Mouse (Mus musculus) MEL (cell line): ENCODE measurements around the gene 1110051M20Rik. TPM values are rescaled to one million over a fixed set of nuclear protein-coding genes. Genes with fewer than 3 reads are reported as not detected.
A peak's percentile ranks its signal among the peaks of the same experiment; 100 is the strongest.

ENCODE experiments used
- DNase-seq: peaks from one replicate; pipeline ENCODE4 v3.0.0; 2011; ENCODE audit warnings: low read depth, low spot score
- H3K27ac ChIP-seq: 2 replicates; pipeline ENCODE4 v1.5.1; 2012; ENCODE audit warnings: low read depth, mild to moderate bottlenecking, control low read depth, low read length, moderate library complexity; ENCODE audit not compliant: control insufficient read depth
- H3K27me3 ChIP-seq, 2 experiments: fragments of 150-350 bp in 1 of 2; sonication (generic) in 1 of 2; 2 replicates each; pipeline ENCODE4 v1.6.1; 2012; ENCODE audit warnings: low read length in 2 of 2, mild to moderate bottlenecking in 2 of 2, improper control_type of control experiment in 1 of 2, moderate library complexity in 1 of 2; ENCODE audit not compliant: insufficient read depth in 2 of 2, control insufficient read depth in 1 of 2
- H3K36me3 ChIP-seq, 2 experiments: 2 replicates each; pipeline ENCODE4 v1.6.1; 2012 to 2014; ENCODE audit warnings: low read length in 2 of 2, improper control_type of control experiment in 1 of 2, inconsistent platforms in 1 of 2, mild to moderate bottlenecking in 1 of 2; ENCODE audit not compliant: insufficient read depth in 2 of 2, control insufficient read depth in 1 of 2
- H3K4me1 ChIP-seq, 2 experiments: fragments of 150-350 bp in 1 of 2; sonication (generic) in 1 of 2; 2 replicates each; pipeline ENCODE4 v1.6.1; 2012; ENCODE audit warnings: low read length in 2 of 2, improper control_type of control experiment in 1 of 2, mild to moderate bottlenecking in 1 of 2; ENCODE audit not compliant: insufficient read depth in 2 of 2, control insufficient read depth in 1 of 2
- H3K4me3 ChIP-seq, 2 experiments: fragments of 150-350 bp in 1 of 2; sonication (generic) in 1 of 2; 2 replicates each; pipeline ENCODE4 v1.5.1; 2012; ENCODE audit warnings: low read depth in 2 of 2, low read length in 2 of 2, mild to moderate bottlenecking in 2 of 2, moderate library complexity in 2 of 2, control low read depth in 1 of 2, improper control_type of control experiment in 1 of 2; ENCODE audit not compliant: control insufficient read depth in 1 of 2, insufficient read depth in 1 of 2
- H3K79me2 ChIP-seq: 2 replicates; pipeline ENCODE4 v1.6.1; 2012; ENCODE audit warnings: mild to moderate bottlenecking, low read length, moderate library complexity; ENCODE audit not compliant: control insufficient read depth, poor library complexity, insufficient read depth
- H3K9ac ChIP-seq: 2 replicates; pipeline ENCODE4 v1.6.1; 2012; ENCODE audit warnings: low read depth, mild to moderate bottlenecking, control low read depth, low read length, moderate library complexity; ENCODE audit not compliant: control insufficient read depth, poor library complexity, severe bottlenecking
- H3K9me3 ChIP-seq: fragments of 150-350 bp; sonication (generic); replicated peaks from 2 replicates; pipeline ENCODE4 v1.6.1; 2012; ENCODE audit warnings: mild to moderate bottlenecking, low read length, improper control_type of control experiment, moderate library complexity; ENCODE audit not compliant: insufficient read depth
- BHLHE40 ChIP-seq: IDR thresholded peaks from 2 replicates; pipeline ENCODE4 v1.6.1; 2012; ENCODE audit warnings: low read depth, mild to moderate bottlenecking, inconsistent platforms, low read length, improper control_type of control experiment, borderline replicate concordance
- CHD1 ChIP-seq: IDR thresholded peaks from 2 replicates; pipeline ENCODE4 v1.6.1; 2012; ENCODE audit warnings: low read depth, mild to moderate bottlenecking, inconsistent platforms, low read length, improper control_type of control experiment
- CHD2 ChIP-seq: IDR thresholded peaks from 2 replicates; pipeline ENCODE4 v1.6.1; 2011; ENCODE audit warnings: low read length, improper control_type of control experiment
- CTCF ChIP-seq, 3 experiments: IDR thresholded peaks in 2 of 3; conservative IDR thresholded peaks in 1 of 3; 2 replicates each; pipeline ENCODE4 v1.5.1; 2011 to 2012; ENCODE audit warnings: low read length in 3 of 3, low read depth in 2 of 3, mild to moderate bottlenecking in 2 of 3, improper control_type of control experiment in 1 of 3, inconsistent platforms in 1 of 3, mixed read lengths in 1 of 3, moderate library complexity in 1 of 3; ENCODE audit not compliant: control insufficient read depth in 1 of 3, insufficient read depth in 1 of 3, poor library complexity in 1 of 3, severe bottlenecking in 1 of 3
- ETS1 ChIP-seq: IDR thresholded peaks from 2 replicates; pipeline ENCODE4 v1.6.1; 2012; ENCODE audit warnings: low read depth, mild to moderate bottlenecking, inconsistent platforms, low read length, improper control_type of control experiment, moderate library complexity
- GABPA ChIP-seq: IDR thresholded peaks from 2 replicates; pipeline ENCODE4 v1.6.1; 2012; ENCODE audit warnings: low read depth, mild to moderate bottlenecking, inconsistent platforms, low read length, improper control_type of control experiment, moderate library complexity
- JUND ChIP-seq: IDR thresholded peaks from 2 replicates; pipeline ENCODE4 v1.6.1; 2011; ENCODE audit warnings: low read depth, mild to moderate bottlenecking, improper control_type of control experiment, low read length
- KAT2A ChIP-seq: conservative IDR thresholded peaks from 2 replicates; pipeline ENCODE4 v1.6.1; 2012; ENCODE audit warnings: low read depth, low read length, improper control_type of control experiment, inconsistent platforms
- MAFK ChIP-seq: IDR thresholded peaks from 2 replicates; pipeline ENCODE4 v1.6.1; 2011; ENCODE audit warnings: low read depth, mild to moderate bottlenecking, low read length, improper control_type of control experiment, borderline replicate concordance
- MAX ChIP-seq: IDR thresholded peaks from 2 replicates; pipeline ENCODE4 v1.6.1; 2011; ENCODE audit warnings: low read length, improper control_type of control experiment
- MYC ChIP-seq: IDR thresholded peaks from 2 replicates; pipeline ENCODE4 v1.6.1; 2011; ENCODE audit warnings: low read depth, mild to moderate bottlenecking, low read length, improper control_type of control experiment, moderate library complexity
- POLR2A ChIP-seq, 2 experiments: IDR thresholded peaks; 2 replicates each; pipeline ENCODE4 v1.6.1; 2011 to 2012; ENCODE audit warnings: low read length in 2 of 2, mild to moderate bottlenecking in 2 of 2, control low read depth in 1 of 2, improper control_type of control experiment in 1 of 2, low read depth in 1 of 2, moderate library complexity in 1 of 2; ENCODE audit not compliant: control insufficient read depth in 1 of 2, insufficient read depth in 1 of 2, poor library complexity in 1 of 2
- POLR2AphosphoS2 ChIP-seq: IDR thresholded peaks from 2 replicates; pipeline ENCODE4 v1.6.1; 2011; ENCODE audit warnings: low read length, improper control_type of control experiment
- POLR2AphosphoS5 ChIP-seq: IDR thresholded peaks from 2 replicates; pipeline ENCODE4 v1.6.1; 2012; ENCODE audit warnings: low read depth, borderline replicate concordance, mild to moderate bottlenecking, inconsistent platforms, low read length, moderate library complexity, mixed read lengths
- RAD21 ChIP-seq: IDR thresholded peaks from 2 replicates; pipeline ENCODE4 v1.6.1; 2011; ENCODE audit warnings: mild to moderate bottlenecking, low read depth, low read length, improper control_type of control experiment
- RCOR1 ChIP-seq: IDR thresholded peaks from 2 replicates; pipeline ENCODE4 v1.6.1; 2012; ENCODE audit warnings: low read depth, mild to moderate bottlenecking, inconsistent platforms, low read length, improper control_type of control experiment
- SIN3A ChIP-seq: IDR thresholded peaks from 2 replicates; pipeline ENCODE4 v1.6.1; 2012; ENCODE audit warnings: low read length, improper control_type of control experiment, inconsistent platforms
- TAL1 ChIP-seq: IDR thresholded peaks from 2 replicates; pipeline ENCODE4 v1.6.1; 2012; ENCODE audit warnings: mild to moderate bottlenecking, inconsistent platforms, low read length, moderate library complexity, mixed read lengths
- USF1 ChIP-seq: IDR thresholded peaks from 2 replicates; pipeline ENCODE4 v1.6.1; 2014; ENCODE audit warnings: low read depth, mild to moderate bottlenecking, inconsistent platforms, low read length, improper control_type of control experiment, moderate library complexity
- ZMIZ1 ChIP-seq: IDR thresholded peaks from 2 replicates; pipeline ENCODE4 v1.6.1; 2012; ENCODE audit warnings: low read depth, mild to moderate bottlenecking, inconsistent platforms, low read length, improper control_type of control experiment, moderate library complexity
- ZNF384 ChIP-seq: IDR thresholded peaks from 2 replicates; pipeline ENCODE4 v1.6.1; 2012; ENCODE audit warnings: low read depth, mild to moderate bottlenecking, inconsistent platforms, low read length, improper control_type of control experiment
- polyA plus RNA-seq, 2 experiments: library from polyadenylated mRNA; stranded (reverse) in 1 of 2; unstranded in 1 of 2; fragments of >175 nt in 1 of 2; fragments of >200 nt in 1 of 2; gene quantifications; 2 replicates each; pipeline versions ENCODE4 v1.2.1 to v1.2.4; 2012; ENCODE audit warnings: low replicate concordance in 2 of 2, low read depth in 1 of 2; ENCODE audit not compliant: insufficient read length in 2 of 2, insufficient read depth in 1 of 2, missing spikeins in 1 of 2
- total RNA-seq: library from RNA; depleted of rRNA; stranded (reverse); fragments of 300-350 nt; gene quantifications from 2 replicates; pipeline ENCODE4 v1.2.3, GENCODE M21; 2012

The 1110051M20Rik gene
- total and polyA plus RNA-seq, 3 experiments: 23.0 to 23.3 TPM; not detected in 1

GRCm38 (mm10) chr2:91345644-91346043 lies 98.9 kb downstream of the 1110051M20Rik start (continued):
- no peak for TF ChIP-seq GABPA

- TF ChIP-seq ETS1 (no peak), TAL1 (no peak), USF1 (no peak), CHD2 (no peak), POLR2A (IDR thresholded peaks at IDR 0.05; ENCODE audit: control insufficient read depth in 1 of 2, insufficient read depth in 1 of 2, low read depth in 1 of 2, low read length in 2 of 2, poor library complexity in 1 of 2) (no peak), RAD21 (no peak), ZNF384 (no peak), POLR2AphosphoS5 (no peak), SIN3A (no peak), MAFK (no peak), JUND (no peak), MYC (no peak), MAX (no peak), BHLHE40 (no peak), POLR2AphosphoS2 (no peak), CHD1 (no peak), CTCF (IDR thresholded peaks at IDR 0.05 in 2 of 3, conservative IDR thresholded peaks at IDR 0.05 in 1 of 3; ENCODE audit: control insufficient read depth in 1 of 3, insufficient read depth in 1 of 3, low read depth in 2 of 3, low read length in 3 of 3, poor library complexity in 1 of 3, severe bottlenecking in 1 of 3) (no peak), ZMIZ1 (no peak), KAT2A (no peak)
- TF ChIP-seq, all 39 proteins: peak for 0
- Histone ChIP-seq H3K9me3 (no peaks in the 10 kb centered on the region), H3K9ac (no peak overlapping the region), H3K4me3 (no peak overlapping the region), H3K4me1 (peaks cover 3 to 9% of the 10 kb centered on the region in 2 experiments; a peak in 3 of 4 replicates), H3K79me2 (no peaks in the 10 kb centered on the region), H3K36me3 (peaks cover 0 to 9% of the 10 kb centered on the region in 2 experiments; a peak in 2 of 4 replicates), H3K27me3 (no peaks in the 10 kb centered on the region), H3K27ac (no peak overlapping the region)
- DNase-seq: no peak
Observed at GRCm38 (mm10) chr2:91339591-91339990, 104.9 kb downstream of the 1110051M20Rik start.

- H3K27me3 ChIP-seq: no peaks in the 10 kb centered on the region
- TF ChIP-seq RCOR1 (peak; percentile 62; the same call in 1 of the 2 replicates), ZMIZ1 (no peak)
- TF ChIP-seq, all 39 proteins: peak for 1
- Histone ChIP-seq H3K4me1 (peaks cover 3 to 4% of the 10 kb centered on the region in 2 experiments; a peak in 2 of 4 replicates), H3K27ac (no peak overlapping the region), H3K4me3 (no peak overlapping the region), H3K9ac (no peak overlapping the region), H3K36me3 (peaks cover 0 to 6% of the 10 kb centered on the region in 2 experiments; a peak in 2 of 4 replicates), H3K79me2 (no peaks in the 10 kb centered on the region), H3K9me3 (no peaks in the 10 kb centered on the region)
- DNase-seq: peak; percentile 79
Observed at GRCm38 (mm10) chr2:91335128-91335527, 109.4 kb downstream of the 1110051M20Rik start.
